Mouse (Mus musculus) C2C12 (cell line): ENCODE measurements around the gene Pcdh8. TPM values are rescaled to one million over a fixed set of nuclear protein-coding genes. Genes with fewer than 3 reads are reported as not detected.

Experiments
- H3K27me3 ChIP-seq: one replicate; pipeline ENCODE4 v1.6.1; 2011; ENCODE audit not compliant: control insufficient read depth, insufficient read depth, insufficient read length
- H3K36me3 ChIP-seq: one replicate; pipeline ENCODE4 v1.6.1; 2011; ENCODE audit not compliant: control insufficient read depth, insufficient read depth
- H3K4me3 ChIP-seq: one replicate; pipeline ENCODE4 v1.5.1; 2011; ENCODE audit warnings: mild to moderate bottlenecking, control low read depth; ENCODE audit not compliant: poor library complexity, insufficient read depth, severe bottlenecking
- H3K79me2 ChIP-seq: one replicate; pipeline ENCODE4 v1.6.1; 2011; ENCODE audit not compliant: control insufficient read depth, insufficient read depth
- H3K79me3 ChIP-seq: one replicate; pipeline ENCODE4 v1.6.1; 2011; ENCODE audit warnings: low read depth, control low read depth
- H3ac ChIP-seq: one replicate; pipeline ENCODE3; 2011; ENCODE audit warnings: low read depth; ENCODE audit not compliant: control insufficient read depth, insufficient read length
- CEBPB ChIP-seq: IDR thresholded peaks from one replicate; pipeline ENCODE4 v1.6.1; 2011; ENCODE audit warnings: low read depth, mild to moderate bottlenecking, control low read depth, moderate library complexity
- CTCF ChIP-seq: IDR thresholded peaks from one replicate; pipeline ENCODE4 v1.5.1; 2011; ENCODE audit not compliant: control insufficient read depth, insufficient read depth, insufficient read length
- FOSL1 ChIP-seq: IDR thresholded peaks from one replicate; pipeline ENCODE4 v1.8.0; 2011; ENCODE audit warnings: mild to moderate bottlenecking, low read length; ENCODE audit not compliant: poor library complexity, insufficient read depth, severe bottlenecking
- MAX ChIP-seq: IDR thresholded peaks from one replicate; pipeline ENCODE4 v1.6.1; 2011; ENCODE audit warnings: mild to moderate bottlenecking, control low read depth
- MYOD1 ChIP-seq: IDR thresholded peaks from one replicate; pipeline ENCODE4 v1.6.1; 2011; ENCODE audit warnings: low read depth; ENCODE audit not compliant: control insufficient read depth, insufficient read length
- MYOG ChIP-seq: IDR thresholded peaks from one replicate; pipeline ENCODE4 v1.6.1; 2011; ENCODE audit not compliant: control insufficient read depth, insufficient read length; ENCODE audit errors: extremely low read depth
- USF1 ChIP-seq: IDR thresholded peaks from one replicate; pipeline ENCODE4 v1.6.1; 2011; ENCODE audit warnings: low read depth, mild to moderate bottlenecking, control low read depth, moderate library complexity
- polyA plus RNA-seq: library from polyadenylated mRNA; unstranded; fragments of >200 nt; fragmentation: generic; extraction: Trizol; gene quantifications from one replicate; pipeline ENCODE4 v1.2.1, GENCODE M21; 2012; ENCODE audit warnings: missing spikeins

Gene Pcdh8
- polyA plus RNA-seq, 1 experiment, result 0.07 TPM

GRCm38 (mm10) chr14:79771802-79772511 lies 845 bp upstream of the Pcdh8 start:
- Histone ChIP-seq H3K79me2 (no peaks in the 10 kb centered on the region), H3K36me3 (no peaks in the 10 kb centered on the region), H3K79me3 (no peaks in the 10 kb centered on the region), H3ac (no peak overlapping the region), H3K4me3 (no peak overlapping the region), H3K27me3 (peaks cover 41% of the 10 kb centered on the region)
- TF ChIP-seq CEBPB (no peak), USF1 (no peak), FOSL1 (no peak), MYOD1 (no peak), CTCF (no peak), MAX (no peak), MYOG (no peak)

GRCm38 (mm10) chr14:79770306-79771093 lies 612 bp downstream of the Pcdh8 start:
- Histone ChIP-seq H3K27me3 (peaks cover 41% of the 10 kb centered on the region), H3K36me3 (no peaks in the 10 kb centered on the region), H3K4me3 (no peak overlapping the region), H3K79me2 (no peaks in the 10 kb centered on the region), H3K79me3 (no peaks in the 10 kb centered on the region), H3ac (no peak overlapping the region)
- TF ChIP-seq CTCF (no peak), USF1 (no peak), MAX (no peak), FOSL1 (no peak), MYOD1 (no peak)

GRCm38 (mm10) chr14:79769618-79770017 lies 1.5 kb downstream of the Pcdh8 start:
- H3K79me3 ChIP-seq, result no peaks in the 10 kb centered on the region
- TF ChIP-seq CEBPB, result no peak
- no peak for TF ChIP-seq FOSL1
- no peak for TF ChIP-seq USF1
- TF ChIP-seq MYOD1, result no peak
- TF ChIP-seq CTCF, result no peak
- TF ChIP-seq MYOG, result no peak
- TF ChIP-seq MAX, result no peak
- no peaks in the 10 kb centered on the region for H3K79me2 ChIP-seq
- H3K27me3 ChIP-seq, result peaks cover 36% of the 10 kb centered on the region
- no peaks in the 10 kb centered on the region for H3K36me3 ChIP-seq
- no peak overlapping the region for H3ac ChIP-seq
- H3K4me3 ChIP-seq, result no peak overlapping the region

GRCm38 (mm10) chr14:79768996-79769395 lies 2.1 kb downstream of the Pcdh8 start:
- Histone ChIP-seq H3K27me3 (peaks cover 33% of the 10 kb centered on the region), H3K36me3 (no peaks in the 10 kb centered on the region), H3K4me3 (no peak overlapping the region), H3K79me2 (no peaks in the 10 kb centered on the region), H3K79me3 (no peaks in the 10 kb centered on the region), H3ac (no peak overlapping the region)
- no peak for TF ChIP-seq USF1
- no peak for TF ChIP-seq MYOG
- TF ChIP-seq FOSL1, result no peak
- no peak for TF ChIP-seq CTCF
- TF ChIP-seq MAX, result no peak
- TF ChIP-seq MYOD1, result no peak
- no peak for TF ChIP-seq CEBPB

- Histone ChIP-seq H3K4me3 (no peak overlapping the region), H3K36me3 (no peaks in the 10 kb centered on the region), H3K27me3 (peaks cover 25% of the 10 kb centered on the region), H3ac (no peak overlapping the region), H3K79me3 (no peaks in the 10 kb centered on the region), H3K79me2 (no peaks in the 10 kb centered on the region)
- TF ChIP-seq MYOG (no peak), CEBPB (no peak), MAX (no peak), FOSL1 (no peak), CTCF (no peak), MYOD1 (no peak), USF1 (no peak)
Observed at GRCm38 (mm10) chr14:79768076-79768830, 2.9 kb downstream of the Pcdh8 start.
